Mouse (Mus musculus) forelimb bud, embryonic 11.5 days (tissue): ENCODE measurements around the gene Orc3.
"Not testable (repeated sequence)": the region's sequence is repeated elsewhere in the genome, so short reads cannot be mapped to it uniquely, and the experiment has no call there.

ENCODE experiments used
- DNase-seq: peaks from one replicate; pipeline ENCODE4 v3.0.0-alpha.2; 2012; ENCODE audit warnings: low read depth, low spot score

Orc3 gene

DNA sequence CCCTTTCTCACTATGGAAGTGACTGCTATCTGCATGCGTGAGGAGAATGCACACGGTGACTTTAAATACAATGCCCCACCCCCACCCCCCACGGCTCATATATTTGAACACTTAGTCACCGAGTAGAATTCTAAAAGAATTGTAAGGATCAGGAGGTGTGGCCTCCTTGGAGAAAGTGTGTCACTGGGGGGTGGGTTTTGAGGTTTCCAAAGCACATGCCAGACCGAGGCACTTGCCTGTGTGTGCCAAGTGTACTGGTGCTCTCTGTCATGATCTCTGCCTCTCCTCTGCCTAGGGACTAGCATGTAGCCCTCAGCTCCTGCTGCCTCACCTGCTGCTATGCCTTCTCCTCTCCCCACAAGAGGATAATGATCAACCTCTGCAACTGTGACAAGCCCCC is 32.3 kb downstream of the Orc3 start:
- DNase-seq, result no peak

DNA sequence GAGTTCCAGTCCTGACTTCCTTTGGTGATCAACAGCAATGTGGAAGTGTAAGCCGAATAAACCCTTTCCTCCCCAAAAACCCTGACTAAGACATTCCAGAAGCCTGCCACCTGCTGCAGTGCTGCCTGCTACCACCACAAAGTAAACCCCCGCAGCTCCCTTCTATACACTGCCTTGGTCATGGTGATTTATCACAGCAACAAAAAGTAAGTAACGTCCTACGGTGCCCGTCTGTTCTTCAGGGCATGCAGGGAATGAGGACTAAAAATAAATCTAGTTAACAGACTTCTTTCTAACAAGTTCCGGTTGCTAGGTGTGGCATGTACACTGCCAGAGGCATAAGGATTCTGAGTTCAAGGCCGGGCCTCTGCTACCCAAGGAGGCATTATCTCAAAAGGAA is 32.8 kb downstream of the Orc3 start:
- no peak for DNase-seq

DNA sequence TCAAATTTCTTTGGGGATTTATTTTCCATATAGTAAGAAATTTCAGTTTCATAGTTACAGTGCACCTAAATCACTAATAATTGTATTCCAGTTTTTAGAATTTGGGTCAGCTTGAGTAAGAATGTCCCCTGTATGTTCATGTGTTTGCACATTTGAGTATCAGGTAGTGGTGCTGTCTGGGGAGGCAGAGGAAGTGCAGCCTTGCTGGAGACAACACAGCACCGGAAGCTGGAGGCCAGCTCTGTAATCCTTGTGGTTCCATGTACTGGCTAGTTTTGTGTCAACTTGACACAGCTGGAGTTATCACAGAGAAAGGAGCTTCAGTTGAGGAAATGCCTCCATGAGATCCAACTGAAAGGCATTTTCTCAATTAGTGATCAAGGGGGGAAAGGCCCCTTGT is 33.3 kb downstream of the Orc3 start:
- not testable (repeated sequence) for DNase-seq

DNA sequence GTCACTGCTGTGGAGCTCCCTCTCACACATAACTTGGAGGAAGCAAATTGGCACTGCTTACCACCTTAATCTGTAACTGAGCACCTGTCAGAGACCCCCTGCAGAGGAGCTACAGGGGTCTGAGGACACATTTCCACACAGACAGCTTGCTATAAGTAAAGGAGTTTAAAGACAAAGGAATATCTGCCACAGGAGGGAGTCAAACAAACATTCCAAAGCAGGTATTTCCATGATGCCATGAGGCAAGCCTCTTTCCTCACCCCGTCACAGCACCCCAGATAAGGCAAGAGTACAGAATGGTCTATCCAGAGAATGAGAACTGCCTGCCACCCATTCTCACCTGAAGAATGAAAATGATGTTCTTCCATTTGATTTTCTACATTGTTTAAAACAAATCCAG is 35.5 kb downstream of the Orc3 start:
- DNase-seq, result no peak

DNA sequence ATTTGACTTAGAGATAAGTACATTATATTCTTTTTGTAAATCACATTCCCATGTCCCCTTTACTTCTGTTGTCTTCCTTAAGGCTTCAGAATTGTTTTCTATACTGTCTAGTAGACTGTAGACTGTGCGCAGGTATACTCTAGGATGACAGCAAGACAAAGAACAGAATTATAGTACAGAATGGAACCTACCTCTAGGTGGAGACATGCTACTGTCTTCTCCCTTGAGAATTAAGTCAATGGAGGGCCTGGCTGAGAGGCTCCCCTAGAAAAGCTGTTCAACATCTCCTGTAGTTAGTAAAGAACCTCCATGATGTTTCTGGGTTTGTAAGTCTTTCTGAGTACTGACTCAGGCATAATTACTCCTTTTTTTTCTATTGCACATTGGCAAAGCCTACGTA is 37.7 kb downstream of the Orc3 start:
- DNase-seq, result no peak

DNA sequence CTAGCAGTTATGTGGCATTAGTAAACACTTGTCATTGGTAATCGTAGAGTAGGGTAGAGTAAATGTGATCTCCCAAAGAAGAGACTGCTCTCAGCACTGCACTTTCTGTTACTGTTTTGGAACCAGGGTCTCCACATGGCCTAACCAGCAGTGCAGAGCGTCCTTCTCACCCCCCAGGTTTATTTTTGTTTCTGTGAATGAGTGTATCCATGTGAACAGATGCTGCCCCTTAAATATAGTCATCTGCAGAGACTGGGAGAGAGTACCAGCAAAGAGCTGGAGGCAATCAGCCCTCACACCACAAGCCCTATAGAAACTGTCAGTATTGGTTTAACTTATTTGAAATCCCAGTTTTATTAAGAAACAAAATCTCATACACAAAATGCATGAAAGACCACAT is 41.9 kb downstream of the Orc3 start:
- DNase-seq, result no peak

DNA sequence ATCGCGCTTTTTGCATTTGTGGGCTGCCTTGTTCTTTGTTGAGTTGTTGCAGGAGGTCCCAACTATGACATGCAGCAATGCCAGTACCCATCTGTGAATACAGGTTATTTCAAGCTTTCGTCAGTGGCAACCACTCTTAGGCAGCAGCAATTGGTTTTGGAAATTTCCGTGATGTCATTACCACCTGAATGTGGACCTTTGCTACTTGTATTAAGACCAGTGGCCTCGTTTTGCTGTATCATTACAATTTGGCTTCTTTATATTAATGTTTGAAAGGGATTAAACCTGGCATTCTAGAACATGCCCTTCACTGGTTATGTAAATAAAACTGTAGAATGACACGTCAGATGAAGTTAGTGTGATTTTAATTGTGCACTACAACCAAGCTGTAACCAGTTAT is 48.5 kb downstream of the Orc3 start:
- no peak for DNase-seq

DNA sequence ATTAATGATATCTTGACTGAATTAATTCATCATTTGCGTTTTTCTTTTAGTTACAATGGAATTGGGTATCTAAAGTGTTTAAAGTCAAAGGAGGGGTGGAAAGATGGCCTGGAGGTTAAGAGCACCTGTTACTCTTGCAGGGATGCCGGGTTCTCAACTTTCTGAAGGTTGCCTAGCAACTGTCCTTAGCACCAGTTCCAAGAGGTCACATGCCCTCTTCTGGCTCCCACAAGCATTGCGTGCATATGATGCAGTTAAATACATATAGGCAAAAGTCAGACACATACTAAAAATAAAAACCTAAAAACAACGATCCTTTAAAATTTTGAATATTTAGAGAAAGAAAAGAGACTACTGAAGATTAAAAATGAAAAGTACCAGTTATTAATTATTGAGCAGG is 53.8 kb downstream of the Orc3 start:
- peak; percentile 57 for DNase-seq

DNA sequence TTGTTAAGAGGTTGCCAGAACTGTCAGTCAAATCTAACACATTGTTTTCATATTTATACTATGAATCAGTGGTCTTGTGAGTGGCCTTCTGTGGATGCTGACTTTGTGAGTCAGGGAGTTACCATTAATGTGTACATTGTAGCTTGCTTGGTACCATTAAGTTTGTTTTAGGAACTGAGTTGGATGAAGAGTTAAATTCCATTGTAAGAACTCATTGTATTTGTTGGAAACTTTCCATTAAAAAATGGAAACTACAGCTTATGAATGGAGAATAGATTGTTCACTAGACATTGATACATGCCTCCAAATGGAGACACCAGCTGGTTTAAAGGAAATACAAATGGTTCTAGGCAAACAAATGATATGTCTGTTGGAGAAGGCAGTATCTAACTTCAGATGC is 58.6 kb downstream of the Orc3 start:
- no peak for DNase-seq

DNA sequence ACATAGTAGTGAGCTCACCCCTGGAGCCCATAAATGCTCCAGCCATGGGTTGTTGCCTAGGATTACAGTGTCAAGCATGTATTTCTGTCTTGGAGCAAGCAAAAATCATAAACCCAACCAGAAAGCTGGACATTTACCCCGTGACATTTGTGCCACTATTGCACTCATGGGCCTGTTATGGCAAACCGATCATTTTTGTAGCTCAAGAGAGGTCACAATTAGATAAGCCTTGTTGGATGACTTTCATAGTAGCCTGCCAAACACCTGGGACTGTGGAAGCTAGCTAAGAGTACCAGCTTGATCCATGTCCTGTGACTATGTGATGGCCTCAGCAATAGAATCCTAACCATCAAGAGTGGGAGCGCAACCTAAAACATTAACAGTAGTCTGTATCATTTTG is 59.1 kb downstream of the Orc3 start:
- DNase-seq, result no peak

DNA sequence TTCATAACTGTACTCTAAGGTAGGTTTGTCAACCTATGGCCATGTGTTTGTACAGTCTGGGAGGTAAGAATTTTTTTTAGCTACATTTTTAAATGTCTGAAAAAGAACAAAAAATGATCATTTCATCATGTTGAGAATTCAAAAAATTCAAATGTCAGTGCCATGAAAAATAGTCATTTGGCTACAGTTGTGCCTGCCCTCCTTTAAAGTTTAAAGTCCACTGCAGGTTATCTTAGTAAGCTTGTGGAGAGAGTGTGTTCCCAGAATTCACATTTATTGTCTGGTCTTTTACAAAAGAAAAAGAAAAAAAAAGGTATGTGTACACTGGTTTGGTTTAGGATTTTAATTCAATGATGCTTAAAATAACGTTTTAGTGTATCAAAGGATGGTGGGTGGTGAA is 60.1 kb downstream of the Orc3 start:
- no peak for DNase-seq

DNA sequence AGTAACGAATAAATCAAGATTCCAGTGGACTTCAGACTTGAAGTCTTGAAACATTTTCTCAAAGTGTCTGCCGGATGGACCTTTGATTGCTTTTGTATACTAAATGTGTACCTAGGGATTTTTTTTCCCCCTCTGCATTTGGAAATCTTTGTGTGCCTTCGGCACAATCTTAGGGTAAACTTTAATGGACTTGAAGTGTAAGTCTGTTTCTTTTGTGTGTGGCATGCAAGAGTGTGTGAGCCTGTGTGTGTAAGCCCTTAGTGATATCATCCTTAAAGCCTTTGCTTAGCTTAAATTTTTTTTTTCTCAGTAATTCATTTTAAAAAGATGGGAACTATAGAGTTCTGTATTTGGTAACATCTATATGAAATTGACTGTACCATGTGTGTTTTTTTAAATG is 62.8 kb downstream of the Orc3 start:
- no peak for DNase-seq

DNA sequence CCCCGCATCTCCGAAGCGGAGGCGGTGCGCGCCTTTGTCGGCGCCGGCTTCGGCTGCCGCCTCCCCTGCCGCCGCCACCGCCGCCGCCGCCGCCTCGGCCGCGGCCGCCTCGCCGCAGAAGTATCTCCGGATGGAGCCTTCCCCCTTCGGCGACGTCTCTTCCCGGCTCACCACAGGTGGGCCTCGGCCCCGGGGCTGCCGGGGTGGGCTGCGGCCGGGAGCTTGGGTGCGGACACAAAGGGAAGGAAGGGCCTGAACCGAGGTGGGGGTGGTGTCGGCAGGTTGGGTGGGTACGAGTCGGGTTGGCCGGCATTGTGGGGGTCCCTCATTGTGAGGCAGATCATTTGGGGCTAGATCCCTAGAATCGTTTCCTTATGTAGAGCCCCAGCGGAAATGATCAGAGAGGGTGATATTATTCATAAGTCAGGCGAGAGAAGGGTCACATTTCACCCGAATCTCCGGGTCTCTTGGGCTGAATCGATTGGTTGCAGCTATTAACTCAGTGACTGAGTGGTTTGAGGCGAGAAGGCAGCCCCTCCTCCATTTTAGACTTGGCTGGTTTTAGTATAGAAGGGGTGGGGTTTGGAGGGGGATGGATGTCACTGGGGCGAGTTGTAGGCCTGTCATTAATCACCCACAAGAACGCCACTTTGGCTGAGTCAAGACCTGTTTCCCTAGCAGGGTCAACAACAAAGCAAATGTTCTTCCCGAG is 63.5 kb downstream of the Orc3 start:
- DNase-seq, result peak; percentile 81

DNA sequence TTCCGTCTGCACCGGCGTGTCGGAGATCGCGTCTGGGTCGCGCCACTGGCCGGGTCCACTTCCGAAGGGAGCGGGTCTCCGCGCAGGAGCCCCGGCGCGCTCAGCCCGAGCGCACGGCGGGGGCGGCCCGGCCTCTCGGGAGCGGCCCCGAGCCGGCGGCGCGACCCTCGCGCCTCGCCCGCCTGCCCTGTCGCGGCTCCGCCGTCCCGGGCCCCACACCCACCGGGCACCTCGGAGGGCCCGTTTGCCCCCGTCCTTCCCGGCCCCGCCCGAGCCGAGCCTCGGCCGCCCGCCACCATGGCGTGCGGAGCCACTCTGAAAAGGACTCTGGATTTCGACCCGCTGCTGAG is 64.0 kb downstream of the Orc3 start, which contains the start of gene Akirin2:
TSS of gene Akirin2 (plus strand) at position 190 of the 350 bp plus-strand sequence.
- DNase-seq, result no peak

DNA sequence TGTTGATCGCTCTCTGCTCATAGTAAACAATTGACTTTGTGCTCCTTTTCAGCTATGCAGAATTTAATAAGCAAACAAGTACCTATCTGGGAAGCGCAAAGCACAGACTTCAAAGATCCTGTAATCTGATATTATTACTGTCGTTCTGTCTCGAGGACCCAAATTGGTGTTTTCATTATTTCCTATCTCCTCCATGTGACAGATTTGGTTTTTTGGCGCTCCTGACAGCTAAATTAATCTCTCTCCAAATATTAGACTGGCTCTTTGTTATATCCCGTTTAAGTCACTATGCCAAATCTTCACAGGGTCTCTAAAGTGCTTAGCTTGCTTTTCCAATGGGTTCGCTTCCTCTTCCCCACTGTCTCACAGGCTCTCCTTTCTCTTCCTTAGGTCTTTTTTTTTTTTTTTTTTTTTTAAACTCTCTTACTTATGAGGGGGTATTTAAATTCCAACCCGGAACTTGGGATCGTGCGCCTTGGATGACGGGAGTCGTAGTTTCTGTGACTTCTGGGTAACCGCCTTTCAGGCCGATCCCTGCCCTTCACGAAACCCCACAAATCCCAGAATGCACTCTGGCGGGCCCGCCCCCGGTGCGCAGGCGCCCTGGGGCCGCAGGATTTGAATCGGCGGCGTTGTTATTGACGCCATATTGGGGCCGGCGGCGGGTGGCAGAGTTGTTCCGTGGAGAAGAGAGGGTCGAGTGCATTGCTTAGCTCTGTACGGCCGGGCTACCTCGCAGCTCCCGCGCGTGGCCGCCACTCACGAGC is 64.6 kb downstream of the Orc3 start:
- peak; percentile 96 for DNase-seq

DNA sequence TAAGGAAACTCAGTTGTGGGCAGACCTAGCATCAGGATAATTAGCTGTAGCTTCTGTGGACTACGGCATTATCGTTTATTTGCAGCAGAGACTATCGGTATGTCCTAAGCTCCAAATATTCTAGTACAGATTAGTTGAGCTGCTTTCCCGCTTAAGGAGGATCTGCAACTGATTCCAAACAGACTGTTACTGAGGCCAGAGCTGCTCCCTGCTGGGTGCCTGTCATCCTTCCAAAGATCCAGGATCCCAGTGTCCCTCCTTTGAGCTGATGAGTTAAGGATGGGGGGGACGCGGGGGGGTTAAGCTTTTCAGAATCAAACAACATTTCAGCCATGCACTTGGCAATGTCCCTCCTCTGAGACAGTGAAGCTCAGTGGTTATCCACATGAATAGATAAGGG is 84.8 kb downstream of the Orc3 start:
- no peak for DNase-seq

DNA sequence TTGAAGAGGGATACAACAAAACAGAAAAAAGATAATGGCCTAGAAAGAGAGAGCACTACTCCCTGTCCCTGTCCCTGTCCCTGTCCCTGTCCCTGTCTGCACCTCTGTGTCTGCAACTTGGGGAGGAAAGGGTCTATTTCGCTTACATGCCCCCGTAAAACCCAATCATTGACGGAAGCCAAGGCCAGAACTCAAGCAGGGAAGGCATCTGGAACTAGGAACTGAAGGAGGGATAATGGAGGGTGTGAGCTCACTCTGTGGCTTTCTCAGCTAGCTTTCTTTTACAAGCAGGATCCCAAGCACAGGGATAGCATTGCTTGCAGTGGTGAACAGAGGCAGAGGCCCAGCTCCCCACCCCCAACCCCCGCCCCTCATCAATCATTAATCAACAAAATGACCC is 85.4 kb downstream of the Orc3 start:
- no peak for DNase-seq

DNA sequence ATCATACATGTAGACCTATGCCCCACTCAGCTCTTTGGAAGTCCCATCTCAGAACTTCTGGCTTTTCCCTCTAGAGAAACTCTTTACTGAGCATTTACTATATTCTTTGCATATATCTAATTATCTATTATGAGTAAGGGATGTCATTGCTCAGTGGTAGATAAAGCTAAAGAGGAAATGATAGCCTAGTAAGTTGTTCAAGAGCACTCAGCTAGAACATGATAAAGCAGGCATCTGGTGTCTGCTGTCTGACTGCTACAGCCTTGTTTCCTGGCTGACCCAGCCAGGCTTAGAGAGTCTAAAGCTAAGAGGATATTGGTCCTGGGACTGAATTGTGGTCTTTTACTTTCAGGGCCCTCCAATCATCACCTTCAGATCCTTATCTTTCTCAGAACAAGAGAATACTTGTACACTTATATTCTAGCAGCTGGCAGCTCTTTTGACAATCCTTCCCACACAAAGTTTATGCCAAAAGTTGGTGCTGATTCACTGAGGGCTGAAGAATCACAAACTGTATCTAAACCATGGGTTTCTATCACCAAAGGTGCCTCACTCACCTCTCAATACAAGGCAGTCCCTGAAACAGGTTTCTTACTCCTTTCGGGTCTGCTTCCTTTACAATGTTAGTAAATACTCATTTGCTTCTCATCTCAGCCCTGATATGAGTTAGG is 86.2 kb downstream of the Orc3 start:
- no peak for DNase-seq

DNA sequence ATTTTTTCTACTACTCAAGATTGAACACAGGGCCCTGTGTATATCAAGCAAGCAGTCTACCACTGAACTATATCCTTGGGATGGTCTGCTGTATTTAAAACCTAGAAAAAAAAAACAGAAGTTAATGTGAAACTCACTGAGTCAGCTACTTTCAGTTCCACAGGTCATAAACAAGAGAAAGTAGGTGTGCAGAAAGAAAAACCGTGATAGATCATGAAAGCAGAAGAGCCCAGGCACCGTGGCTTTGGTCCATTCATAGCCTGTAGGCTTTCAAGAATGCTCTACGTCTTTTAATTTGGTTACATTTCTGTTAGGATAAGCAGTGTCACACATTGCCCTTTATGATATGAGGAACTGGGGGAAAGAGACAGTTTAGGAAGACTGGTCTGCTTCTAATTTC is 88.0 kb downstream of the Orc3 start:
- no peak for DNase-seq

DNA sequence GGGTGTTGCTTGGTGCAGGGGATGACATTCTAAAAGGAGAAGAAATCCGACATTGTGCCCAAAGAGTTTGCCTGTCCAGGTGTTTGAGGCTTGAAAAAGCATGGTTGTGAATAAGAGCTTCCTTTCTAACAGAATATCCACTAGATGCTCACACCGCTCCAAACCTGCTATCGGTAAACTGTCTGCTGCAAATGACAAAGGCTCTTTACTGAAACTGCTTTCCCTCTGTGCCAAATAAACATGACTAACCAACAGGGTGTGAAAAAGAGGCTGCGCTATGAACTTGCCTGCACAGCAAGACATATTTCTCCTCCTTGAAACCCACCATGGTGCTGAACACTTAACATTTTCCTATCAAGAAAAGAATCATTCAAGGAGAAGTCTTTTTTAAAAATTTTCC is 91.2 kb downstream of the Orc3 start:
- no peak for DNase-seq

DNA sequence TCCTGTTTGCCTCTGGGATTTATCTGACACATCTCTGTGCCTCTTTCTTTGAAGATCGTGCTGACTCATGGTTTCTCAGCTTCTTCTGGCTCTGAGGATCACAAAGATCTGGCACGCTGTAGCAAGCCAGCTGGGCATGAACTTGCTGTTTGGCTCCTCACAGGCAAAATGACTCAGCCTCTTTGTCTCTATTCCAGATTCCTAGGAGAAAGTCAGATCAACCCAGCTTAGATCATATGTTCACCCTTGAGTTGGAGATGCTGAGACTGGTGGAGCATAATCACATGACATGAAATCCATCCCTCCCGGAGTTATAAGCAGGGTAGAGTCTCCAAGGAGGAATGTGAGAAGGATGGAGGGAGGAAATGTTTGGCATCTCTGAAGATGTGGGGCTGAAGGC is 91.9 kb downstream of the Orc3 start:
- DNase-seq, result no peak
